Mouse (Mus musculus) heart, adult 18-20 months (tissue): ENCODE data around the gene Pdcl2. TPM values are rescaled to one million over a fixed set of nuclear protein-coding genes. Genes with fewer than 3 reads are reported as not detected.

Experiments
- DNase-seq, 2 experiments: peaks; one replicate each; pipeline ENCODE4 v3.0.0; 2021 to 2022; ENCODE audit warnings: mixed read lengths in 1 of 2
- long read RNA-seq, 2 experiments: library from polyadenylated mRNA; stranded (forward); transcript quantifications; one replicate each; pipeline ENCODE4 v2.0.0; 2021
- total RNA-seq, 2 experiments: library from RNA; stranded (reverse); gene quantifications; 2 replicates each; pipeline ENCODE4 v1.2.3; 2021

Gene Pdcl2
- total RNA-seq: not detected
- long read RNA-seq, experiment 1: 0 reads
- long read RNA-seq, experiment 2: 0 reads

- DNase-seq: no peak
These were observed at the start of gene Pdcl2 for GRCm38 (mm10) chr5:76330953-76331352. TSS of gene Pdcl2 (minus strand) at chr5:76331156.

GRCm38 (mm10) chr5:76379216-76379615 is 48.3 kb upstream of the Pdcl2 start:
- DNase-seq: no peak

DNA sequence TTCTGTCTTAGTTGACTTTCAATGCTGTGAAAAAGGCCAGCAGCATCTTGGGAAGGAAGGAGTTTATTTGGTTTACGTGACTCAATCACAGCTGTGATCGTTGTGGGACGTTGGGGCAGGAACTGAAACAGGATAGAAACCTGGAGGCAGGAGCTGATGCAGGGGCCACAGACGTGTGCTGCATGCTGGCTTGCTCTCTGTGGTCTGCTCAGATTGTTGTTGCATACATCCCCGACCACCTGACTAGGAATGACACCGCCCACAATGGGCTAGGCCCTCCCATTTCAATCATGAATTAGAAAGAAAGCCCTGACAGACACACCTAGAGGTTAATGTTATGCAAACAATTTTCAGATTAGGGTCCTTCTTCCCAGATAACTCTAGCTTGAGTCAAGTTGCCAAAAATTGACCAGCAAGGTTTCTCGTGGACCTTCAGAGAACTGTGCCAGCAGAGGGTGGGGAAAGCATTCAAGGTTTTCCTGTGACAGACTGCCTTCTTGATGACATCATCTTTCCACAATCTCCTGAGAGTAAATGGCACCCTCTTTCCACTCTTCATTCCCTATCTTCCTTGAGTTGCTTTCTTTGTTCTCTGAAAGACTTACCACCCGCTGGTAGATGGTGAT is 38.4 kb upstream of the Pdcl2 start:
- DNase-seq: no peak

DNA sequence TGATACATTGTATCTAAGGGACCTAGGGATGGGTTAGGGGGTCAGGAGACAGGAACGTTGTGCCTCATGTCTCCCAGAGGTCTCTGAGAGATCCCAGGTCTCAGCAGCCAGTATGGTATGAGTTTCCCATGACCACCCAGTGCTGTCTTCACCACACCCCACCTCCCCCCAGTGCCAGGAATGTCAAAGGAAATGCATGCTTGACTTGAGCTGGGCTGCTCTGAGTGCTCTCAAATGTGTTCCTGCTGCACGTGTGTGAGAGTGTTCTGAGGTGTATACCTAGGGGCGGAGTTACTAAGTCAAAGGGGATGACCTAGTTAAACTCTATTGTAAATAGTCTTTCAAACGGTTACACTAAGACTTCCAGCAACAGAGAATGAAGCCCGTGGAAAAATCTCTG is 34.5 kb upstream of the Pdcl2 start:
- DNase-seq: no peak

DNA sequence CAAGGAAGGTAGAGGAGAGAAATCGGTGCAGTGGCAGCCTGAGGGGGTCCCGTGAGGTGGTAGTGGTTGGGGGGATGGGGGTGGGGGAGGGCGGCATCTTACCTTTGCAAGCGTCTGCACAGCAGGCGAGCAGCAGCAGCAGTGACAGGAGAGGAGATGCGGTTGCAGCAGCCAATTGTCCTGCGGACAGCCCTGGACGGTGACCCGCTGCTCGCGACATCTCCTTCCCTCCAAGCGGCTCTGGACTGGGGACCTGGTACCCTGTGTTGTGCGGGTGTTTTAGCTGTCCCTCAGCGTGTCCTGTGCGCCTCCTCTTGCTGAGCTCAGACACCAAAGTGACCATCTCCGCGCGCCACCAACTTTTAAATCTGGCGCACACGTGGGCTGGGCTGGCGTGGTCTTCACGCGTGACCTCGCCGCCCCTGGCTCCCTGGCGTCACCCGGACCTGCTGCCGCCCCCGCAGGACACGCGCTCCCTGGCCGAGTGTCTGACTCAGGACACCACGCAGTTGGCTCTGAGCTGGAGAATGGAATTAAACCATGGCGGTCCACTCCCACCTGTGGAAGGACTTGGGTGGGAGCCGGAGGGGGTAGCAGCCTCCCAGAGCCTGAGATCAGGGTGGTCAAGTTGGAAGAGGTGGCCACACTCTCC is 32.6 kb upstream of the Pdcl2 start, which contains the start of gene Nmu:
Nmu (minus strand) TSS at position 336 of the 652 bp plus-strand sequence.
- DNase-seq: no peak

- DNase-seq: no peak
These were observed 29.8 kb upstream of the Pdcl2 start for GRCm38 (mm10) chr5:76360786-76361185.

- DNase-seq: no peak
These were observed 29.1 kb upstream of the Pdcl2 start for GRCm38 (mm10) chr5:76360057-76360456.

DNA sequence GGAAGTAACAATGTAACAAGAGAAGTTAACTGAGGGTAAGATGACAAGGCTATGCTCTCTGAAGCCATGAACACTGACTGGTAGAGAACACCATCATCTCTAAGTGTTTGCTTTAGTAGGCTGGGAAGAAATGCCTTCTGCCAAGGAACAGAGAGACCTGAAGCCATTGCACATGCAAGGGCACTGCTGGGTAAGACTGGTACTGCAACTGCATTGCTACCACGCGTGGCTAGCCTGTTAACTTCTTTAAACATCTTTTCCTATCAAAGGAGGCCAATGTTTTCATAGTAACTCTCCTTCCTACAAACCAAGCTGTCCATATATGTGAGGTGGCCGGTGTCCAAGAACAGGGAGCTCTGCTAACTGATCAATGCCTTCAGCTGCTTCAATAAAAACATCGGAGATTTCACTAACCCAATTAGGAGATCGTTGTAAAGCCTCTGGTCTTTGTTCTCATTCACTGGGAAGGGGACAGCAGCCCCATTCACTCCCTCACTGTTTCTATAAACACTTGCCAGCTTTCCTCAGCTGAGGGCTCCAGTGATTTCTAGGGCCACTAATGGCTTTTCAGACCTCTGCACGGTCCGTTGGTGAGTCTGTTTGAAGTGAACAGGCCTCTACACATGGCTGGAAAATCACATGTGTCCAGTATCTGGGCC is 21.1 kb upstream of the Pdcl2 start:
- DNase-seq: no peak

DNA sequence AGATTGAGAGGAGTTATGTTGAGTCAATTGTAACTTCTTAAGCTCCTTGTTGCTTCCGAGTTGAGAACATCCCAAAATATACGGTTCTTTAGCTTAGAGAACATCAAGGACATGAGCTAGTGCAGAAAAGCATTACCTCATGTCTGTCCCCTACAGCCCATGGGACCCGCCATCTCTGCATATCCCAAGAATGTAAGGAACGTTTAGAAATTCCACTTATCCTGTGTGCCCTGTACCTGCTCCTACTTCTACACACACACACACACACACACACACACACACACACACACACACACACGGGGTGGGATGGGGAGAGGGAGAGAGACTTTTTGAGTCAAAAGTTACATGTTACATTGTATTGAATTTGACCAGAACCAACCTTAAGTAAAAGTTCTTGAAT is 20.6 kb upstream of the Pdcl2 start:
- DNase-seq: no peak

DNA sequence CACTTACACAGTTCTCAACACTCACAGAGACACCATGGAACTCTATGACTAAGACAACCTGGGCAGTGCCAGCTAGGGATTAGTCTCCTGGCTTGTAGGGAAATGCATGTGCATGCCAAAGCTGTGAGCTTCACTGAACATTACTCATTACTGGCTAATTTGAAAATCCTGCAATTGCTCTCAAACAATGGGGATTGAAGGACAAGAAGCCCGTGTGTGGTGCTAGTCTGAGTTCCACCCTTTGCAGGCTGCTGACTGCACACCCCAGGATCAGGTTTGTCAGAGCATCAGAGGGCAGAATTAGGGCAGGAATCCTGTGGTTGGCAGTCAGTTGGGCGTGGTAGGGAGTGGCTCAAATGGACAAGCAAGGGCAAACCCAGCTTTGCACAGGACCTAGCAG is 15.2 kb upstream of the Pdcl2 start:
- DNase-seq: no peak

DNA sequence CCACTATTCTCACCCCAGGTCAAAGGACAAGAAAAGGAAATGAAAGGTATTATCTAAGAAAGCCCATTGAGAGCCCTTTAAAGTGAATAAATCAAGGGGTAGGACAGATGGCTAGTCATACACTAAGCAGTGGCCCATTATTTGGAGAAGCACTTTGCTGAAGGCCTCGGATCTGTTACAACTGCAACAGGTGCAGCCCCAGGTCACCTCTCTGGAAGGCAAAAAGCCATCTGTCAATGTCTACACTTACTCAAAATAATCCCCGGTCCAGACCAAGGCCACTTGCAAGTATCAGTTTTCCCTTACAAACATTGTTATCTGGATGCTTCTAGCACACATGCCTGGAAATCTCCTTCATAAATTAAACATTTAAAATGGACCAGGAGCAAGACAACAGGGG is 10.0 kb upstream of the Pdcl2 start:
- DNase-seq: no peak

DNA sequence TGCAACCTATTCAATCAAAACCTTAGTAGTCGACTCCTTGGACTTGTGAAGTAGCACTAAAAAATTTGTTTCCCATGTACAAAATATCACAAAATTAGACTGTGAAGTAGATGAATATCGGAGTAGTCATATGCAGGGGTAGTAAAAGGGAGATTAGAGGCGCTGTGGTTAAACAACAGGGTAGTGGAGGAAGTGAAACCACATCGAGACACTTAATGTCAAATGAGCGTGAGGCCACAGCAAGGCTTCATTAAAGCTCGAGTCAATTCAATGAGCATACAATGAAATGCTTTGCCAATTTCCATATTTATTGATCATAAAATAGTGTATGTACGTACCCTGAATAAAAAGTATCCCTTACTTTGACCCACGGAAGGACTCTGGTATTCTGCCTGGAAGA is 6.1 kb upstream of the Pdcl2 start:
- DNase-seq: no peak

- no peak for DNase-seq
These were observed 2.9 kb upstream of the Pdcl2 start for GRCm38 (mm10) chr5:76333833-76334232.

GRCm38 (mm10) chr5:76327296-76327695 is 3.7 kb downstream of the Pdcl2 start:
- no peak for DNase-seq

DNA sequence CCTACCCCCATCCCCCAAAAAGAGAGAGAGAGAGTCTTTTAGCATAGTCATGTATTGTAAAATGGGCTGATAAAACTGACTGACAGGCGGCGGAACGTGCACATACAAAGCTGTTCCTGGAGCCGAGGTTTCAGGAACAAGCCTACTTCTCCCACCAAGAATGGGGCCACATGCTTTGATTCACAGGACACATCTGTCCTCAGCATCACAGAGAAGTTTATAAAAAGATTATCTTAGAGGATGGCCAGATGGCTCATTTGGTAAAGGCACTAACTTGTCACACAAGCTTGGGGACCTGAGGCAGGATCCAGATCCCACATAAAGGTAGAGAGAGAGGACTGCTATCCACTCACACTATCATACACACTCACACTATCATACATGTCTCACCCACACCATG is 5.8 kb downstream of the Pdcl2 start:
- no peak for DNase-seq

DNA sequence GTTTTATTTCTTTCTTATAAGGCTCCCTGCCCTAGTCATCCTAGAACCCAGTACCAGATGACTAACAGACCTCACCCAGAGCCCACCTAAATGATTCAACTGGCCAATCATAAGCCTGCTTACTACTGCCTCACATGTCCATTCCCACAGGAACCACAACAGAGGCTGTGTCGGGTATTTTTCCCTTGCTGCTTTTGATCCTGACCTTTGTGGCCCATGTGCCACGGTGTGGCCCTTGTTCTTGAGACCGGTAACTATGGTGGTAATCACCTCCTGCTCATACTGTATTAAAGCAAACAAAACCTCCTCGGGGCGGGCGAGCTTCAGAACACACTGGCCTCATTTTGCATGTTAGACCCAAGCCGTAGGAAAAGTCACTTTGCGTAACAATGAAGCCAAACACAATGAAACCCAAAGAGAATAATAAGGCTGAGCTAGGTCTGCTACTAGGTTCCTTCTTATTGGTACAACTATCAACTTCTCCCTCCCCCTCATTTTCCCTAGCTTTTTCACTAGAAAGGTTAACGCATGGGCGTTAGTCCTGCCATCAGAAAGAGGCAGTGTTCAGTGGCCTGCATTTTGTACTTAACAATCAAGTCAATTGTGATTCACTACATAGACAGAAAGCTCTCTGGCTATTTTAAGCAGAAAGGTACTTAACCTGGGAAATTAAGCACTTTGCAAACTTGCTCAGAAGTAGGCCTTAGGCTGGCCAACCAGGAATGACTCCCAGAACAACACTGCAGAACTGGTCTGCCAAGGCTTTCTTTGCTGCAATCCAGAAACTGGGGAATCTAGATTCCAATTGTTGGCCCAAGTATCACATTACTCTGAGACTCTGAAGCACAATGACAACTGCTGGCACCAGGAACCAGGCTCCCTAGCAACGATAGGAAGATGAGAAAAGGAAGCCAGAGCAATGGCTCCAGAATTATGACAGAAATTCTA is 9.4 kb downstream of the Pdcl2 start:
- no peak for DNase-seq

DNA sequence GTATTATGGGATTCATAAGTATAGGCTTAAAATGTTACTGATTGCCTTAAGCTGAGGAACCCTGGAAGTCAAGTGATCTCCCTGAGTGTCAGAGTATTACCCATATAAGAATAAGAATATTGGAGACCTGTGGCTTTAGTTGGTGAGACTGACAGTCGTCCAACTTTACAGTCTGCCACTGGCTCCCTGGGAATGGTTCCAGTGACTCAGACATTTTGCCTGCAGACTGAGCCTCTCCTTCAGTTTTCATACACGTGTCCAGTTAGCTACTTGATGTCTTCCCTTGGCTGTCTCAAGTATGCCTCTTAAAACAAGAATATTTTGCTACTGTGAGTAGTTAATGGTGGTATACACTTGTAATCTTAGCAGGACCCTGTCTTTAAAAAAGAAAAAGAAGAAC is 22.8 kb downstream of the Pdcl2 start:
- DNase-seq: no peak

DNA sequence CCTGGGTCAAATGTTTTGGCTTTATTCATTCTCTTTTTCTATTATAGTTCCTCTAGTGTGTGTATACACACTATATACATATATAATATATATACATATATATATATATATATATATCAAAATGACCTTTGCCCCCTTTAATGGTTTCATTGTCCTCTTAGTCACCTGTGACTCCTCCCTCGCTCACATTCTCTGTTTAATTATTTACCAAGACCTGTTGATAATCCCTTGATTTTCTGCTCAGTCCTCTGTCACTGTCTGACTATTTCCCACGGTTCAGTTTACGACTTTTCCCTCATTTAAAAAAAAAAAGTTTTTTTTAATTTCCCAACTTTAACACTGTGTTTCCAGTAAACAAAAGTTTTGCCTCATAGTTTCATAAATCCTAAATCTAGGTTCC is 24.7 kb downstream of the Pdcl2 start:
- no peak for DNase-seq

GRCm38 (mm10) chr5:76305616-76306015 is 25.3 kb downstream of the Pdcl2 start:
- peak in 1 of 2 experiments; percentile 17 for DNase-seq

DNA sequence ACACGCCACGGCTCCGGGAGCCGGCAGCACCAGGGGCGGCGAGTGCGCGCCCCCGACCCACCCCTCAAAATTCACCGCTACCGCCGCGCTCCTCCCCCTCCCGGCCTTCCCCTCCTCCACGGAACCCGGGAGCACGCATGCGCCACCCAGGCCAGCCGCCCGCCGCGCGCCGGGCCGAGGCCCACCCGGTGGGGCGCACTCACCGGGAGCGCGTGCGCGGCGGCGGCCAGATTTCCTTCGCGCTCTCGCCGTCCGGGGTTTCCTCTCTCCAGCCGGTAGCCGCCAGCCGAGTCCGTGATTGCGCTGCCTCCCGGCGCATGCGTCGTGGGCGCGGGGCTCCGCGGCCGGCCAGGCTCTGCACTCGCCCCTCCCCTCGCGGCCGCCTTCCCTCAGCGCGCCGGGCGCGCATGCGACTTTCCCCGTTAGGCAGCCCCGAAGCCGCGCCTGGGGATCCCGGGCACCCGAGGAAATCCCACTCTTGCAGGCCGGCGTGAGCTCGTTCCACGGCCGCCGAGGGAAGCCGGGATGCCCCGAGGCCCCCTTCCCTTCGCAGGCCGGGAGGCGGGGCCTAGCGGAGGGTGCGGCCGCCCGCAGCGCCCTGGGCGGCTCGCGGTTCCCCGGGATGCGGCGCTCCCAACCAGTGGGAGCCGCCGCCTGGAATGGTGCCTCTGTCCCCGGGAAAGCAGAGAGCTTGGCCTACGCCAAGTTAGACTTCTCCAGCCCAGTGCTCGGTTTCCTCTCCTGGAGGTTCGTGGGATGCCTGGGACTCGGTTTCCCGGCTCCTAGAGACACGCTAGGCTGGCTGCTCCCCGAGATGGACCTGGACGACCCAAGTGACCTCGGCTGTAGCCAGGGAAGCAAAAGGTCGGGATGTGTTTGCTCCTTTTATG is 26.3 kb downstream of the Pdcl2 start, which contains the start of gene Clock:
Clock (minus strand) TSS at position 341 of the 890 bp plus-strand sequence.
- DNase-seq: peak; percentile 92 to 94
